Mouse (Mus musculus) bone marrow, adult 2 months (tissue): Measurements from ENCODE around the gene Cfb.

Experiments
- CTCF ChIP-seq: fragments of 200-500 bp; IDR thresholded peaks from 2 replicates; pipeline ENCODE4 v1.5.1; 2011; ENCODE audit warnings: low read length, control low read depth; ENCODE audit not compliant: control insufficient read depth, insufficient read depth
- POLR2A ChIP-seq: fragments of 200-500 bp; IDR thresholded peaks from 2 replicates; pipeline ENCODE4 v1.6.1; 2011; ENCODE audit warnings: low read depth, mild to moderate bottlenecking, control low read depth, low read length, borderline replicate concordance; ENCODE audit not compliant: control insufficient read depth

GRCm38 (mm10) chr17:34881683-34882310 is 19.5 kb upstream of the Cfb start, which contains the start of gene Gm20547:
- TF ChIP-seq POLR2A (no peak), CTCF (no peak)
